ENCODE assay signal across 25 mouse cellular contexts in the genomic region with DNA sequence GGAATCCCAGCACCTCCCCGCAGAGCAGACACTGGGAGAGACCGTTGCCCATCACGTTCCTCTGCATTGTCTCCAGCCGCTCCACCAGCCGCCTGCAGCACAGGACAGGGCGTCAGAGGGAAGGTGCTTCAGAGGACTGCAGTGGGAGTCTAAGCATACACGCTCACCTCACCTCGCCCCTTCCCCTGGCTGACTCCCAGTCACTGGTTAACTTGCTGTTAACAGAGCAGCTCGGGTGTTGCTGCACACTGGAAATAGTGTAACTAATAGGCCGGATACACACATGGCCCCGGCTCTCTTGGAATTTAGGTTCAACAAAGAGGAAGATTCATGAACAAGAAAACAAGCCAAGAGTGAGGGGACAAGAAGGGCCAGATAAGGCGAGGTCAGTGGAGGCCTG. TPM values are rescaled to one million over a fixed set of nuclear protein-coding genes. Genes with fewer than 3 reads are reported as not detected.
DNase-seq lines count a peak whose midpoint lies in the region; ATAC-seq and TF ChIP-seq lines count a peak whose summit lies in the region.
"Had no signal": no experiment of that assay in that cellular context is flagged by ENCODE, and none has a peak within 500 bp of the region (broad histone marks: within the 10 kb centered on the region; RNA-seq: fewer than 3 reads in every experiment).

No protein-coding gene starts in this region.

- H3K4me2 ChIP-seq in intestine, embryonic 16.5 days (ENCODE audit: low read depth, low read length), result no peak overlapping the region
- no peak overlapping the region for H3K4me2 ChIP-seq in intestine, postnatal 0 days (replicated peaks; ENCODE audit: low read depth)
- no peak overlapping the region for H3K4me2 ChIP-seq in heart, embryonic 11.5 days
- H3K4me2 ChIP-seq: embryonic facial prominence, embryonic 15.5 days; heart, embryonic 12.5 days; neural tube, embryonic 15.5 days had no signal

- 0 out of 2 replicates have a peak overlapping the region, but pooled peaks have one; percentile 18 for H3K27ac ChIP-seq in intestine, embryonic 16.5 days (ENCODE audit: low read length)
- no peak overlapping the region for H3K27ac ChIP-seq in intestine, postnatal 0 days (ENCODE audit: low read depth, low read length)
- H3K27ac ChIP-seq in heart, embryonic 11.5 days (ENCODE audit: low read depth, low read length), result no peak overlapping the region
- H3K27ac ChIP-seq: embryonic facial prominence, embryonic 15.5 days; midbrain, embryonic 10.5 days; neural tube, embryonic 15.5 days; stomach, postnatal 0 days had no signal

- H3K36me3 ChIP-seq in intestine, embryonic 16.5 days (ENCODE audit: control insufficient read depth, insufficient read depth, low read length), result 0 out of 2 replicates have a peak, but pooled peaks cover 6% of the 10 kb centered on the region
- peaks cover 53% of the 10 kb centered on the region for H3K36me3 ChIP-seq in intestine, postnatal 0 days (ENCODE audit: control insufficient read depth, insufficient read depth)
- no peaks in the 10 kb centered on the region for H3K36me3 ChIP-seq in heart, embryonic 11.5 days (ENCODE audit: control insufficient read depth, insufficient read depth, low read length)
- H3K36me3 ChIP-seq: embryonic facial prominence, embryonic 15.5 days; G1E; midbrain, embryonic 10.5 days; neural tube, embryonic 15.5 days had no signal

- WGBS in intestine, embryonic 16.5 days, result 49% methylated on average over 12 of the region's 12 CpGs
- 62% methylated on average over 12 of the region's 12 CpGs for WGBS in intestine, postnatal 0 days
- WGBS in heart, embryonic 11.5 days (ENCODE audit: insufficient replicate concordance), result 49% methylated on average over 12 of the region's 12 CpGs

- no peak for ATAC-seq in intestine, embryonic 16.5 days
- ATAC-seq in intestine, postnatal 0 days, result no peak
- ATAC-seq in heart, embryonic 11.5 days (replicated peaks; ENCODE audit: insufficient number of reproducible peaks, low FRiP score, low TSS enrichment), result no peak
- ATAC-seq: forebrain, embryonic 16.5 days; lung, postnatal 0 days; Patski had no signal

- TF ChIP-seq CTCF in intestine, postnatal 0 days (IDR thresholded peaks at IDR 0.05; ENCODE audit: low read depth), result no peak

- peak; percentile 47 for DNase-seq in kidney, adult 9 months
- peak; percentile 65 for DNase-seq in kidney, postnatal 14 days
- no peak for DNase-seq in adrenal gland, adult 8-10 months
- no peak for DNase-seq in adrenal gland, postnatal 4 days (ENCODE audit: low spot score in 2 of 2)
- DNase-seq: adrenal gland, postnatal 10 days; B cell, adult 2 months; cerebellum, adult 2 months; cerebellum, postnatal 25 days; embryo, embryonic 11 days; gastrocnemius, postnatal 10 days; heart, postnatal 10 days; layer of hippocampus, postnatal 36 days; thymus, adult 2 months had no signal

- peaks cover 23% of the 10 kb centered on the region for H3K4me1 ChIP-seq in intestine, embryonic 16.5 days (ENCODE audit: control insufficient read depth, insufficient read depth, low read length)
- 0 out of 2 replicates have a peak, but pooled peaks cover 8% of the 10 kb centered on the region for H3K4me1 ChIP-seq in intestine, postnatal 0 days (replicated peaks; ENCODE audit: control insufficient read depth, insufficient read depth, low read length)
- peaks cover 6% of the 10 kb centered on the region; the same call in 1 of the 2 replicates for H3K4me1 ChIP-seq in heart, embryonic 11.5 days (ENCODE audit: control insufficient read depth, insufficient read depth, low read length)

- H3K4me3 ChIP-seq in intestine, embryonic 16.5 days (ENCODE audit: low read length), result no peak overlapping the region
- H3K4me3 ChIP-seq in intestine, postnatal 0 days (ENCODE audit: low read depth, low read length), result no peak overlapping the region
- H3K4me3 ChIP-seq in heart, embryonic 11.5 days (ENCODE audit: low read depth, low read length), result no peak overlapping the region
- H3K4me3 ChIP-seq: embryonic facial prominence, embryonic 15.5 days; heart, embryonic 12.5 days; midbrain, embryonic 10.5 days; neural tube, embryonic 15.5 days had no signal

- no peaks in the 10 kb centered on the region for H3K27me3 ChIP-seq in intestine, embryonic 16.5 days (replicated peaks; ENCODE audit: control insufficient read depth, insufficient read depth, low read length)
- no peaks in the 10 kb centered on the region for H3K27me3 ChIP-seq in intestine, postnatal 0 days (replicated peaks; ENCODE audit: control insufficient read depth, insufficient read depth, low read length)
- H3K27me3 ChIP-seq in heart, embryonic 11.5 days (ENCODE audit: control insufficient read depth, insufficient read depth, low read length), result peaks cover 4% of the 10 kb centered on the region; the same call in 1 of the 2 replicates
- H3K27me3 ChIP-seq: embryonic facial prominence, embryonic 15.5 days; neural tube, embryonic 15.5 days; Patski had no signal

- peak overlapping the region; percentile 36; the same call in 1 of the 2 replicates for H3K9ac ChIP-seq in intestine, embryonic 16.5 days (ENCODE audit: low read depth, low read length)
- H3K9ac ChIP-seq in intestine, postnatal 0 days (ENCODE audit: low read depth, low read length), result no peak overlapping the region
- H3K9ac ChIP-seq in heart, embryonic 11.5 days (ENCODE audit: low read depth, low read length), result no peak overlapping the region
- H3K9ac ChIP-seq: embryonic facial prominence, embryonic 15.5 days; heart, embryonic 12.5 days; neural tube, embryonic 15.5 days had no signal

- H3K9me3 ChIP-seq in intestine, embryonic 16.5 days (ENCODE audit: control insufficient read depth, low read length), result no peaks in the 10 kb centered on the region
- no peaks in the 10 kb centered on the region for H3K9me3 ChIP-seq in intestine, postnatal 0 days (ENCODE audit: control insufficient read depth)
- peaks cover 2% of the 10 kb centered on the region for H3K9me3 ChIP-seq in heart, embryonic 11.5 days (replicated peaks; ENCODE audit: control insufficient read depth, low read length)
- H3K9me3 ChIP-seq: embryonic facial prominence, embryonic 15.5 days; neural tube, embryonic 15.5 days had no signal

RNA-seq across cellular contexts. Expression of a gene that starts 31.7 kb away (rescaled TPM):
- polyA plus RNA-seq in intestine, embryonic 16.5 days (2015; fragmentation: Nextera tagmentation; extraction: Ambion mirVana), result 20.1 and 21.1 TPM in 2 replicates
- polyA plus RNA-seq in intestine, postnatal 0 days (2015; fragmentation: Nextera tagmentation; extraction: Ambion mirVana), result 10.5 and 12.9 TPM in 2 replicates
- 10 to 100 TPM; 19.9 to 31.2 (median 21.9) TPM for total RNA-seq in adrenal gland, adult 8-10 months (2022)
- polyA plus RNA-seq in heart, embryonic 11.5 days (2014; fragmentation: Nextera tagmentation; extraction: Ambion mirVana), result 4.1 and 5.1 TPM in 2 replicates
- total RNA-seq in adrenal gland, postnatal 4 days (2021), result 10 to 100 TPM; 18.0 to 19.5 TPM
- total RNA-seq: G1E had no signal
- polyA plus RNA-seq: G1E had no signal

Comparison
In these comparisons a context has a peak if more than half of its experiments do, and no peak if none do; other contexts are left out.
1. DNase-seq: peak in kidney, adult 9 months (single experiment) and kidney, postnatal 14 days (single experiment); none in adrenal gland, adult 8-10 months (single experiment) and adrenal gland, postnatal 4 days (0 of 2).